In genomic region chr1:64847565-64847964, GRCm38 (mm10) we compare ENCODE assay signal across 20 mouse cellular contexts.
DNase-seq lines count a peak whose midpoint lies in the region; ATAC-seq and TF ChIP-seq lines count a peak whose summit lies in the region.
"Had no signal": no experiment of that assay in that cellular context is flagged by ENCODE, and none has a peak within 500 bp of the region (broad histone marks: within the 10 kb centered on the region; RNA-seq: fewer than 3 reads in every experiment).

No protein-coding gene starts in this region.

- H3K4me1 ChIP-seq in hindbrain, embryonic 10.5 days (replicated peaks): peaks cover 45% of the 10 kb centered on the region
- H3K4me1 ChIP-seq in hindbrain, postnatal 0 days (ENCODE audit: insufficient read depth, low read length): no peaks in the 10 kb centered on the region
- H3K4me1 ChIP-seq in limb, embryonic 13.5 days: peaks cover 63% of the 10 kb centered on the region

- H3K9me3 ChIP-seq in hindbrain, embryonic 10.5 days: no peaks in the 10 kb centered on the region
- no peaks in the 10 kb centered on the region for H3K9me3 ChIP-seq in hindbrain, postnatal 0 days (ENCODE audit: low read length)
- H3K9me3 ChIP-seq in limb, embryonic 13.5 days: no peaks in the 10 kb centered on the region
- H3K9me3 ChIP-seq: embryonic facial prominence, embryonic 13.5 days; forebrain, embryonic 13.5 days had no signal

- H3K27ac ChIP-seq in hindbrain, embryonic 10.5 days: peak overlapping the region; percentile 50; the same call in 1 of the 2 replicates
- H3K27ac ChIP-seq in hindbrain, postnatal 0 days: no peak overlapping the region
- H3K27ac ChIP-seq in limb, embryonic 13.5 days: peak overlapping the region; percentile 82
- H3K27ac ChIP-seq: embryonic facial prominence, embryonic 13.5 days; forebrain, embryonic 13.5 days; hindbrain, embryonic 14.5 days had no signal

- no peak for DNase-seq in hindbrain, embryonic 10.5 days (ENCODE audit: low spot score)
- DNase-seq in hindbrain, postnatal 0 days (ENCODE audit: low spot score): no peak
- peak; percentile 50 for DNase-seq in R1 (ENCODE audit: low read depth, low spot score)
- peak; percentile 60 for DNase-seq in forelimb bud, embryonic 11.5 days (ENCODE audit: low read depth, low spot score)
- DNase-seq in urinary bladder, postnatal 36 days (ENCODE audit: low spot score in 2 of 2): no peak
- DNase-seq in frontal cortex, postnatal 10 days (ENCODE audit: low spot score in 2 of 2): no peak
- DNase-seq: adrenal gland, adult 8-10 months; cerebellum, adult 11-12 months; cerebellum, adult 9-11 months; cerebellum, postnatal 36 days; gastrocnemius, postnatal 25 days; heart, postnatal 10 days; kidney, adult 18-20 months had no signal

- no peaks in the 10 kb centered on the region for H3K36me3 ChIP-seq in hindbrain, embryonic 10.5 days
- H3K36me3 ChIP-seq in hindbrain, postnatal 0 days (ENCODE audit: insufficient read depth, low read length): no peaks in the 10 kb centered on the region
- H3K36me3 ChIP-seq in limb, embryonic 13.5 days: no peaks in the 10 kb centered on the region
- H3K36me3 ChIP-seq: embryonic facial prominence, embryonic 13.5 days had no signal

- no peak overlapping the region for H3K9ac ChIP-seq in hindbrain, postnatal 0 days (replicated peaks; ENCODE audit: low read length)
- H3K9ac ChIP-seq in limb, embryonic 13.5 days: no peak overlapping the region
- H3K9ac ChIP-seq: embryonic facial prominence, embryonic 13.5 days; forebrain, embryonic 13.5 days; hindbrain, embryonic 14.5 days had no signal

- H3K4me2 ChIP-seq in hindbrain, postnatal 0 days (ENCODE audit: low read depth, low read length): no peak overlapping the region
- H3K4me2 ChIP-seq in limb, embryonic 13.5 days (replicated peaks): 0 out of 2 replicates have a peak overlapping the region, but pooled peaks have one; percentile 11
- H3K4me2 ChIP-seq: embryonic facial prominence, embryonic 13.5 days; forebrain, embryonic 13.5 days; hindbrain, embryonic 14.5 days had no signal

- no peak overlapping the region for H3K4me3 ChIP-seq in hindbrain, embryonic 10.5 days
- H3K4me3 ChIP-seq in hindbrain, postnatal 0 days (ENCODE audit: low read length): no peak overlapping the region
- H3K4me3 ChIP-seq in limb, embryonic 13.5 days: no peak overlapping the region
- H3K4me3 ChIP-seq: embryonic facial prominence, embryonic 13.5 days; forebrain, embryonic 13.5 days had no signal

- TF ChIP-seq CTCF in hindbrain, postnatal 0 days (IDR thresholded peaks at IDR 0.05; ENCODE audit: low read depth): no peak

- ATAC-seq in hindbrain, postnatal 0 days: no peak
- peak; percentile 72 for ATAC-seq in limb, embryonic 13.5 days (ENCODE audit: low FRiP score, low read depth)
- no peak for ATAC-seq in megakaryocyte-erythroid progenitor cell, adult 5-6 weeks (replicated peaks; ENCODE audit: low FRiP score, low TSS enrichment, poor library complexity, severe bottlenecking)
- ATAC-seq: forebrain, embryonic 13.5 days; Patski had no signal

- H3K27me3 ChIP-seq in hindbrain, embryonic 10.5 days (ENCODE audit: insufficient read depth, poor library complexity, severe bottlenecking): peaks cover 4% of the 10 kb centered on the region; the same call in 1 of the 2 replicates
- H3K27me3 ChIP-seq in hindbrain, postnatal 0 days (ENCODE audit: insufficient read depth, low read length): no peaks in the 10 kb centered on the region
- no peaks in the 10 kb centered on the region for H3K27me3 ChIP-seq in limb, embryonic 13.5 days
- H3K27me3 ChIP-seq: CH12.LX; embryonic facial prominence, embryonic 13.5 days; forebrain, embryonic 13.5 days; Patski had no signal

Comparison
In these comparisons a context has a peak if more than half of its experiments do, and no peak if none do; other contexts are left out.
1. DNase-seq: peak in R1 (single experiment) and forelimb bud, embryonic 11.5 days (single experiment); none in hindbrain, embryonic 10.5 days (single experiment), hindbrain, postnatal 0 days (single experiment), urinary bladder, postnatal 36 days (0 of 2) and frontal cortex, postnatal 10 days (0 of 2).